Mouse (Mus musculus) lung, embryonic 15.5 days (tissue): ENCODE measurements at regions not wholly inside any gene's neighbourhood (a gene's known extent, or its start where the extent isn't known, plus 50 kb on each side); places are given as distances from the start of the nearest gene placed in this dataset.
A peak's percentile ranks its signal among the peaks of the same experiment; 100 is the strongest.

Experiments
- ATAC-seq: fragments of 200-750 bp; cut with Nextera tagmentation; 2 replicates; pipeline ENCODE4 v1.8.0; 2017; ENCODE audit warnings: moderate number of reproducible peaks, borderline replicate concordance; ENCODE audit not compliant: low FRiP score, low TSS enrichment; ENCODE audit errors: extremely low read depth
- H3K27ac ChIP-seq: fragments of 300-500 bp; sonication (generic); 2 replicates; pipeline ENCODE4 v1.5.1; 2015; ENCODE audit warnings: moderate library complexity, mild to moderate bottlenecking, inconsistent platforms
- H3K27me3 ChIP-seq: fragments of 300-500 bp; sonication (generic); 2 replicates; pipeline ENCODE4 v1.6.1; 2015; ENCODE audit warnings: inconsistent platforms
- H3K36me3 ChIP-seq: fragments of 300-500 bp; sonication (generic); 2 replicates; pipeline ENCODE4 v1.6.1; 2015; ENCODE audit warnings: inconsistent platforms
- H3K4me1 ChIP-seq: fragments of 300-500 bp; sonication (generic); 2 replicates; pipeline ENCODE4 v1.6.1; 2015; ENCODE audit warnings: inconsistent platforms
- H3K4me2 ChIP-seq: fragments of 300-500 bp; sonication (generic); 2 replicates; pipeline ENCODE4 v1.6.1; 2015; ENCODE audit warnings: inconsistent platforms, mild to moderate bottlenecking, moderate library complexity
- H3K4me3 ChIP-seq: fragments of 300-500 bp; sonication (generic); 2 replicates; pipeline ENCODE4 v1.5.1; 2015; ENCODE audit warnings: mild to moderate bottlenecking, inconsistent platforms
- H3K9ac ChIP-seq: fragments of 300-500 bp; sonication (generic); 2 replicates; pipeline ENCODE4 v1.6.1; 2015; ENCODE audit warnings: inconsistent platforms
- H3K9me3 ChIP-seq: fragments of 300-500 bp; sonication (generic); 2 replicates; pipeline ENCODE4 v1.6.1; 2016; ENCODE audit warnings: inconsistent platforms
- WGBS: fragments of 180-500 bp; shearing (Covaris S2); methylation state at CpG from one replicate; pipeline ENCODE4 v1.1.7; 2015; 5-methylcytosine and 5-hydroxymethylcytosine counted together

- H3K36me3 ChIP-seq: no peaks in the 10 kb centered on the region
- H3K4me1 ChIP-seq: no peaks in the 10 kb centered on the region
- H3K4me2 ChIP-seq: peak overlapping the region; percentile 33
- H3K27me3 ChIP-seq: no peaks in the 10 kb centered on the region
- 0 out of 2 replicates have a peak overlapping the region, but pooled peaks have one; percentile 39 for H3K27ac ChIP-seq
- no peaks in the 10 kb centered on the region for H3K9me3 ChIP-seq
- 53% methylated on average over 11 of the region's 11 CpGs for WGBS
- ATAC-seq: no peak
- no peak overlapping the region for H3K9ac ChIP-seq
- H3K4me3 ChIP-seq: no peak overlapping the region
Measured at GRCm38 (mm10) chr15:53399663-53400553, 484.8 kb upstream of the Gm7489 start.

GRCm38 (mm10) chr15:53400554-53400846, 484.2 kb upstream of the Gm7489 start:
- Histone ChIP-seq H3K9me3 (no peaks in the 10 kb centered on the region), H3K4me2 (no peak overlapping the region), H3K36me3 (no peaks in the 10 kb centered on the region), H3K27me3 (no peaks in the 10 kb centered on the region), H3K4me1 (no peaks in the 10 kb centered on the region), H3K4me3 (no peak overlapping the region), H3K27ac (no peak overlapping the region), H3K9ac (no peak overlapping the region)
- no peak for ATAC-seq
- WGBS: 58% methylated on average over 3 of the region's 3 CpGs
